Mouse (Mus musculus) midbrain, embryonic 13.5 days (tissue): ENCODE data around the gene Cfap43. TPM values are rescaled to one million over a fixed set of nuclear protein-coding genes. Genes with fewer than 3 reads are reported as not detected.
"Not testable (repeated sequence)": the region's sequence is repeated elsewhere in the genome, so short reads cannot be mapped to it uniquely, and the experiment has no call there.

Source experiments
- ATAC-seq: fragments of 200-750 bp; cut with Nextera tagmentation; 2 replicates; pipeline ENCODE4 v1.8.0; 2017; ENCODE audit warnings: mild to moderate bottlenecking, moderate TSS enrichment, moderate library complexity
- H3K27ac ChIP-seq: fragments of 300-500 bp; sonication (generic); 2 replicates; pipeline ENCODE4 v1.5.1; 2015; ENCODE audit warnings: inconsistent platforms, mild to moderate bottlenecking, moderate library complexity
- H3K27me3 ChIP-seq: fragments of 300-500 bp; sonication (generic); 2 replicates; pipeline ENCODE4 v1.6.1; 2015; ENCODE audit warnings: mild to moderate bottlenecking, inconsistent platforms
- H3K36me3 ChIP-seq: fragments of 300-500 bp; sonication (generic); 2 replicates; pipeline ENCODE4 v1.6.1; 2015; ENCODE audit warnings: mild to moderate bottlenecking, inconsistent platforms
- H3K4me1 ChIP-seq: fragments of 300-500 bp; sonication (generic); replicated peaks from 2 replicates; pipeline ENCODE4 v1.6.1; 2015; ENCODE audit warnings: inconsistent platforms
- H3K4me2 ChIP-seq: fragments of 300-500 bp; sonication (generic); replicated peaks from 2 replicates; pipeline ENCODE4 v1.6.1; 2015; ENCODE audit warnings: moderate library complexity, mild to moderate bottlenecking, inconsistent platforms
- H3K4me3 ChIP-seq: fragments of 300-500 bp; sonication (generic); replicated peaks from 2 replicates; pipeline ENCODE4 v1.5.1; 2015; ENCODE audit warnings: mild to moderate bottlenecking, inconsistent platforms
- H3K9ac ChIP-seq: fragments of 300-500 bp; sonication (generic); replicated peaks from 2 replicates; pipeline ENCODE4 v1.6.1; 2015; ENCODE audit warnings: mild to moderate bottlenecking, inconsistent platforms
- H3K9me3 ChIP-seq: fragments of 300-500 bp; sonication (generic); 2 replicates; pipeline ENCODE4 v1.6.1; 2016; ENCODE audit warnings: mild to moderate bottlenecking, inconsistent platforms
- WGBS: fragments of 180-500 bp; shearing (Covaris S2); methylation state at CpG from one replicate; pipeline ENCODE4 v1.1.7; 2015; 5-methylcytosine and 5-hydroxymethylcytosine counted together
- polyA plus RNA-seq: library from polyadenylated mRNA; unstranded; fragments of >200 nt; fragmentation: Nextera tagmentation; extraction: Ambion mirVana; gene quantifications from 2 replicates; pipeline ENCODE4 v1.2.1, GENCODE M21; 2015

Gene Cfap43
- polyA plus RNA-seq, 1 experiment from 2014 or later, result 0.36 TPM

- Histone ChIP-seq H3K4me1 (peaks cover 22% of the 10 kb centered on the region), H3K9ac (no peak overlapping the region), H3K4me2 (no peak overlapping the region), H3K27me3 (peaks cover 3% of the 10 kb centered on the region; the same call in 1 of the 2 replicates), H3K36me3 (0 out of 2 replicates have a peak, but pooled peaks cover 7% of the 10 kb centered on the region), H3K9me3 (no peaks in the 10 kb centered on the region), H3K27ac (no peak overlapping the region), H3K4me3 (no peak overlapping the region)
- WGBS, result 90% methylated on average over 8 of the region's 8 CpGs
- no peak for ATAC-seq
Observed at GRCm38 (mm10) chr19:47859180-47859579, 59.9 kb downstream of the Cfap43 start.

- Histone ChIP-seq H3K4me2 (no peak overlapping the region), H3K4me1 (peaks cover 28% of the 10 kb centered on the region), H3K9ac (no peak overlapping the region; the same call in 1 of the 2 replicates), H3K27me3 (peaks cover 8% of the 10 kb centered on the region; the same call in 1 of the 2 replicates), H3K4me3 (no peak overlapping the region), H3K27ac (no peak overlapping the region), H3K9me3 (no peaks in the 10 kb centered on the region), H3K36me3 (0 out of 2 replicates have a peak, but pooled peaks cover 7% of the 10 kb centered on the region)
- WGBS, result 75% methylated on average over 18 of the region's 18 CpGs
- ATAC-seq, result no peak
Observed at GRCm38 (mm10) chr19:47857957-47858942, 60.8 kb downstream of the Cfap43 start.

- Histone ChIP-seq H3K36me3 (0 out of 2 replicates have a peak, but pooled peaks cover 7% of the 10 kb centered on the region), H3K27ac (peak within 1 kb of the TSS; percentile 45)
- ATAC-seq, result peak; percentile 96
Observed at GRCm38 (mm10) chr19:47854796-47855783, 64.0 kb downstream of the Cfap43 start, which contains the start of gene Gsto1. TSS of gene Gsto1 (plus strand) at chr19:47854970.

DNA sequence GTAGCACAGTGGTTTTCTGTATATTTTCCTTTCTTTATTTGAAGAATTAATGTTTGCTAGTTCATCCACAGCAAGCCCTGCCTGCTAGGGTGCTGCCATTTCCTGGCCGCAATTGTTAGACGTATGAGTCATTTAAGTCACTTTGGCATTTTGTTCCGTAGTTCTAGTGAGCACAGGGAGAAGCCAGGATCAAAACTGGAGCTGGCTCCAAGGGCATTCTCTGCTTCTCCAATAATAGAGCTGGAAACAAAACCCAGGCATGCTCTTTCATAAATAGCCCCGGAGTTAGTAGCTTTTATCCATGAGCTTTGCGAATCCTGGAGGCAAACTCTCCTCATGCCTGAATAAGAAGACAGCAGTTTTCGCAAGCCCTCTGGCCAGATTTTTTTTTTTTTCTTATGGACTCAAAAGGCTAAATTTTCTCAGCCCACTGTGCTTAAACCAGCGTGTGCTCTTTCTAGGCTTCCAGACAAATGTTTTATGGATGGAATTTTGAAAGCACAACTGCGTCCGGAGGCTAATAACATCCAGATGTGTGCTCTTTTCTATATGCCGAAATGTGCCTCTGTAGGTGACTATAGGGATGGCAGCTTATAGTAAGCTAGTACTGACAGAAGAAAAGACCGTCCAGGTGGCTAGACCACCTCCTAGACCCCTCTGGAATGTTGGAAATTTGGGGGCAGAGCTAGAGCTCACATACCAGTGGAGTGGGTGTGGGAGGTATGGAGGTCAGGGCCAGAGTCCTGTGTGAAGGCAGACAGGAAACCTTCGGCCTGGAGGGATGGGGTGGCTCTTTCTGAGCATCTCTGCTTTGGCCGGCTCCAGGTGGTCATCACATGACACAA, 64.9 kb downstream of the Cfap43 start:
- no peaks in the 10 kb centered on the region for H3K9me3 ChIP-seq
- peak overlapping the region; percentile 71 for H3K4me3 ChIP-seq
- 0 out of 2 replicates have a peak, but pooled peaks cover 7% of the 10 kb centered on the region for H3K36me3 ChIP-seq
- 23% methylated on average over 13 of the region's 13 CpGs for WGBS
- peak overlapping the region; percentile 95 for H3K4me2 ChIP-seq
- H3K27me3 ChIP-seq, result peaks cover 11% of the 10 kb centered on the region; the same call in 1 of the 2 replicates
- H3K9ac ChIP-seq, result peak overlapping the region; percentile 81
- peak overlapping the region; percentile 45; the same call in 1 of the 2 replicates for H3K27ac ChIP-seq
- peak; percentile 84 for ATAC-seq
- H3K4me1 ChIP-seq, result peaks cover 28% of the 10 kb centered on the region

More at GRCm38 (mm10) chr19:47854796-47855783, 64.0 kb downstream of the Cfap43 start, which contains the start of gene Gsto1:
- H3K9ac ChIP-seq, result peak within 1 kb of the TSS; percentile 81
- H3K4me1 ChIP-seq, result peaks cover 28% of the 10 kb centered on the region
- peaks cover 11% of the 10 kb centered on the region; the same call in 1 of the 2 replicates for H3K27me3 ChIP-seq
- peak within 1 kb of the TSS; percentile 95 for H3K4me2 ChIP-seq
- under 1% methylated on average over 59 of the region's 60 CpGs for WGBS
- H3K4me3 ChIP-seq, result peak within 1 kb of the TSS; percentile 71
- H3K9me3 ChIP-seq, result no peaks in the 10 kb centered on the region

GRCm38 (mm10) chr19:47853053-47853452, 66.0 kb downstream of the Cfap43 start:
- Histone ChIP-seq H3K36me3 (0 out of 2 replicates have a peak, but pooled peaks cover 4% of the 10 kb centered on the region), H3K4me1 (peaks cover 20% of the 10 kb centered on the region), H3K4me2 (no peak overlapping the region), H3K9me3 (no peaks in the 10 kb centered on the region), H3K27me3 (peaks cover 11% of the 10 kb centered on the region; the same call in 1 of the 2 replicates), H3K9ac (no peak overlapping the region), H3K27ac (no peak overlapping the region), H3K4me3 (no peak overlapping the region)
- ATAC-seq, result no peak
- 90% methylated on average over 3 of the region's 3 CpGs for WGBS

GRCm38 (mm10) chr19:47852131-47852530, 67.0 kb downstream of the Cfap43 start:
- H3K27me3 ChIP-seq, result peaks cover 11% of the 10 kb centered on the region; the same call in 1 of the 2 replicates
- H3K4me1 ChIP-seq, result peaks cover 20% of the 10 kb centered on the region
- ATAC-seq, H3K27ac ChIP-seq, H3K4me2 ChIP-seq, H3K9me3 ChIP-seq, H3K9ac ChIP-seq, H3K36me3 ChIP-seq, H3K4me3 ChIP-seq: not testable (repeated sequence)
- 92% methylated on average over 3 of the region's 3 CpGs for WGBS

DNA sequence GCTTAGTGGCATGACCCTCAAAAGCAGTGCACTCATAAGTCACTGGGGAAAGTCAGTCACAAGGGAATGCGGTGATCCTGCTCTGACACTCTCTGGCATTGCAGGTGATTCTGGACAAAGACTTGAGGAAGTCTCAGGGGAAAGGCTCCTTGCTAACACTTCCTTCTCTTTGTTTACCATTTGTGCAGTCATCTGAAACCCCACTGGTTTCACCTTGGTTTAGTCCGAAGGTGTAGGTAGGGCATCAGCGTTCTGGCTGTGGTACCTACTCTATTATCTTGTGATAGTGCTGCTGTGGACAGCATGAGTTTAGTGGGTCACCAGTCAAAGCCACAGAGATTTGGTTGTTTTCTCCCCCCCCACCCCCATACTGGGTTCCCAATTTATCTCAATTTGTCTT, 69.4 kb downstream of the Cfap43 start:
- Histone ChIP-seq H3K4me3 (no peak overlapping the region), H3K27ac (no peak overlapping the region), H3K4me1 (peaks cover 9% of the 10 kb centered on the region), H3K4me2 (no peak overlapping the region), H3K36me3 (no peaks in the 10 kb centered on the region), H3K9ac (no peak overlapping the region), H3K9me3 (no peaks in the 10 kb centered on the region), H3K27me3 (peaks cover 8% of the 10 kb centered on the region; the same call in 1 of the 2 replicates)
- no peak for ATAC-seq
- WGBS, result 80% methylated on average over 3 of the region's 3 CpGs

DNA sequence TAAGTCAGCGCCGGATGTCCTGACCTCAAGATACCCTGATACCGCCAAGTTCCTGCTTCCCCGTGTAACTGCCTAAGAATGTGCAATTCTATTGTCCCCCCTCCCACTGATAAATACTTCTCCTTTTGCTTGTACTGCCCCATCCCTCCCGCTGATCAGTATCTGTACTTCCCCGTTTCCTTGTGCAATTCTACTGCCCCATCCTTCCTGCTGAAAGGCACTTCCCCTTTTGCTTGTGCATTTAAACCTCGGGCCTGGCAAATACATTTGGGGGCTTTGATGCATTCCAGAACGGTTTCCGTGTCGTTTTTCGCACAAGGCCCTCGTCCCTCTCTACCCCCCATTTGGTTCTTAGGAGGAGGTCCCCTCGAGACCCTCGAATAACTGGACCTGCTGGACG, 77.9 kb downstream of the Cfap43 start:
- not testable (repeated sequence) for H3K4me2 ChIP-seq, H3K36me3 ChIP-seq, H3K4me3 ChIP-seq, H3K4me1 ChIP-seq, H3K27ac ChIP-seq, H3K9me3 ChIP-seq, ATAC-seq, H3K9ac ChIP-seq
- 85% methylated on average over 15 of the region's 15 CpGs for WGBS
- H3K27me3 ChIP-seq, result peaks cover 14% of the 10 kb centered on the region

DNA sequence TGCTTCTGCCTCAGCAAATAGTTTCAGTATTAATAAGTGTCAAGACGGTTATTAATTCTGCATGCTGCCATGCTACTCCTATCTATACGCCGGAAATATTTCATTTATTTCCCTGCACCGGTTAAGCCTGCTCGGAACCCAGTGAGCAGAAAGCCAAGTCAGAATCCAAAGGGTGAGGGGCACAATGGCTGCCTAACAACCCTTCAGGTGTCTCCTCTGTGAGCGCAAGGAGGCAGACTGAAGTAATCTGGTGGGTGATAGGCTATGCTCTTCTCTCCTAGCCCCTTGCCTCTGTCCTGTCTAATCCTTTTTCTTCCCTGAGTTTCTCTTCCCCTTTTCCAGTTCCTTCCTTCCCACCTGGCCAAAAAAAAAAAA, 81.6 kb downstream of the Cfap43 start:
- Histone ChIP-seq H3K4me2 (peak overlapping the region; percentile 64), H3K4me1 (peaks cover 7% of the 10 kb centered on the region; the same call in 1 of the 2 replicates), H3K36me3 (no peaks in the 10 kb centered on the region), H3K27me3 (peaks cover 22% of the 10 kb centered on the region), H3K9me3 (no peaks in the 10 kb centered on the region), H3K9ac (peak overlapping the region; percentile 32; the same call in 1 of the 2 replicates), H3K4me3 (peak overlapping the region; percentile 45), H3K27ac (no peak overlapping the region)
- peak; percentile 73 for ATAC-seq
- 0% methylated on average over 6 of the region's 6 CpGs for WGBS

DNA sequence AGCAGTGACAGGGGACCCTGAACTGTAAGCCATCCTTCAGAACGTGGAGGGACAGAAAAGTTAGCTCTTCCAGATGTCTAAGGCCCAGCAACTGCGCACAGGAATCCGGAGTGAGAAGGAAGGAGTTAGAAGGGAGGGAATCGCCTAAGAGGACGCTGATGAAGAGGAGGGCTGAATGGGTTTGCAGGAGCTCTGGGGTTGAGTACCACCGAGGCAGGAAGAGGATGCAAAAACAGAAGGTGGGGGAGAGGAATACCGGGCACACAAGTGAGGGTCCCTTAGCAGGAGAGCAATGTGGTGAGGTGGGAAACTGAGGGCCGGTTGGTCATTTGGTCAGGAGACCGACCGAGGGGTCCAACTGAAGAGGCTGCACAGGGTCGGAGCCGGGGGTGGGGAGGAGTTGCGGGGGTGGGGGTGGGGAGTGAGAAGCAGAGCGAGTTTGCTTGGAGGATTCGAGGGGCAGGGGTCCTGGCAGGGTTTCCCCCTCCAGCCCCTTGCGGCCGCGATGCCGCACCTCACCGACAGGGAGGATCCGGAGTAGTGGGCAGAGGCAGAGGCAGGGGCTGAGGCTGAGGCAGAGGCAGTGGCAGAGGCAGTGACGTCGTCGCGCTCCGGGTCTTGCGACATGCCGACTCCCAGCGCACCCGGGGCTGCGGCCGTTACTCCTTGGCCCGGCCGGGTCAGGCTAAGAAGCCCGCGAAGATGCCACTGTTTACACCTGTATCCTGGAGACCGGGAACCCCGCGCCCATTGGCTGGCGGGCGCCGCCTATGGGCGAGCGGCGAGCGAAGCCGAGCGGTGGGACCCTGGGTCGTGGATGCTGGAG, 82.2 kb downstream of the Cfap43 start:
- peaks cover 22% of the 10 kb centered on the region for H3K27me3 ChIP-seq
- 2% methylated on average over 46 of the region's 49 CpGs for WGBS
- H3K9ac ChIP-seq, result peak overlapping the region; percentile 32
- no peak overlapping the region for H3K27ac ChIP-seq
- peak; percentile 98 for ATAC-seq
- peak overlapping the region; percentile 64 for H3K4me2 ChIP-seq
- H3K36me3 ChIP-seq, result no peaks in the 10 kb centered on the region
- peaks cover 7% of the 10 kb centered on the region; the same call in 1 of the 2 replicates for H3K4me1 ChIP-seq
- H3K4me3 ChIP-seq, result peak overlapping the region; percentile 45
- no peaks in the 10 kb centered on the region for H3K9me3 ChIP-seq
